Mouse (Mus musculus): ENCODE measurements at regions not wholly inside any gene's neighbourhood (a gene's known extent, or its start where the extent isn't known, plus 50 kb on each side); places are given as distances from the start of the nearest gene placed in this dataset.

- Histone ChIP-seq H3K27ac (no peak overlapping the region), H3K9ac (no peak overlapping the region), H3K36me3 (no peaks in the 10 kb centered on the region), H3K4me3 (no peak overlapping the region), H3K9me3 (no peaks in the 10 kb centered on the region), H3K27me3 (peaks cover 11% of the 10 kb centered on the region; the same call in 1 of the 2 replicates), H3K4me2 (no peak overlapping the region), H3K4me1 (replicated peaks) (peaks cover 3% of the 10 kb centered on the region; the same call in 1 of the 2 replicates)
- ATAC-seq (ENCODE audit: low FRiP score), result no peak
- 81% methylated on average over 3 of the region's 3 CpGs for WGBS
Observed at GRCm38 (mm10) chrX:11713423-11713822, 385.8 kb downstream of the H2al1j start.

GRCm38 (mm10) chrX:11716773-11717172, 389.2 kb downstream of the H2al1j start:
- no peak for ATAC-seq (ENCODE audit: low FRiP score)

GRCm38 (mm10) chrX:11718778-11719177, 391.2 kb downstream of the H2al1j start:
- H3K9me3 ChIP-seq, result no peaks in the 10 kb centered on the region
- ATAC-seq (ENCODE audit: low FRiP score), result no peak
- WGBS, result 88% methylated on average over 2 of the region's 2 CpGs

More at GRCm38 (mm10) chrX:11716773-11717172, 389.2 kb downstream of the H2al1j start:
- H3K9ac ChIP-seq, result no peak overlapping the region
- no peak overlapping the region for H3K4me2 ChIP-seq
- H3K9me3 ChIP-seq, result no peaks in the 10 kb centered on the region
- no peak overlapping the region for H3K27ac ChIP-seq
- WGBS, result 71% methylated on average over 8 of the region's 8 CpGs
- no peak overlapping the region for H3K4me3 ChIP-seq
- no peaks in the 10 kb centered on the region for H3K36me3 ChIP-seq
- 0 out of 2 replicates have a peak, but pooled peaks cover 9% of the 10 kb centered on the region for H3K27me3 ChIP-seq
- H3K4me1 ChIP-seq (replicated peaks), result no peaks in the 10 kb centered on the region

GRCm38 (mm10) chrX:11720517-11720916, 392.9 kb downstream of the H2al1j start:
- WGBS, result 76% methylated on average over 7 of the region's 7 CpGs
- no peak for ATAC-seq (ENCODE audit: low FRiP score)

More at GRCm38 (mm10) chrX:11718778-11719177, 391.2 kb downstream of the H2al1j start:
- no peak overlapping the region for H3K9ac ChIP-seq
- H3K4me3 ChIP-seq, result no peak overlapping the region
- H3K27ac ChIP-seq, result no peak overlapping the region
- H3K27me3 ChIP-seq, result 0 out of 2 replicates have a peak, but pooled peaks cover 10% of the 10 kb centered on the region
- H3K4me1 ChIP-seq (replicated peaks), result no peaks in the 10 kb centered on the region
- H3K4me2 ChIP-seq, result no peak overlapping the region
- H3K36me3 ChIP-seq, result no peaks in the 10 kb centered on the region

GRCm38 (mm10) chrX:11722730-11723129, 395.1 kb downstream of the H2al1j start:
- Histone ChIP-seq H3K4me3 (no peak overlapping the region), H3K4me1 (replicated peaks) (peaks cover 12% of the 10 kb centered on the region), H3K9me3 (no peaks in the 10 kb centered on the region), H3K9ac (no peak overlapping the region), H3K27ac (no peak overlapping the region), H3K4me2 (no peak overlapping the region), H3K27me3 (peaks cover 18% of the 10 kb centered on the region; the same call in 1 of the 2 replicates), H3K36me3 (no peaks in the 10 kb centered on the region)
- ATAC-seq (ENCODE audit: low FRiP score), result no peak
- 62% methylated on average over 4 of the region's 4 CpGs for WGBS

More at GRCm38 (mm10) chrX:11720517-11720916, 392.9 kb downstream of the H2al1j start:
- H3K4me2 ChIP-seq, result no peak overlapping the region
- no peaks in the 10 kb centered on the region for H3K9me3 ChIP-seq
- no peak overlapping the region for H3K4me3 ChIP-seq
- H3K4me1 ChIP-seq (replicated peaks), result no peaks in the 10 kb centered on the region
- no peak overlapping the region for H3K27ac ChIP-seq
- H3K27me3 ChIP-seq, result 0 out of 2 replicates have a peak, but pooled peaks cover 12% of the 10 kb centered on the region
- no peaks in the 10 kb centered on the region for H3K36me3 ChIP-seq
- no peak overlapping the region for H3K9ac ChIP-seq

GRCm38 (mm10) chrX:11724718-11725117, 397.1 kb downstream of the H2al1j start:
- Histone ChIP-seq H3K27ac (no peak overlapping the region), H3K36me3 (no peaks in the 10 kb centered on the region), H3K4me2 (no peak overlapping the region), H3K9ac (no peak overlapping the region), H3K4me1 (replicated peaks) (peaks cover 12% of the 10 kb centered on the region), H3K9me3 (no peaks in the 10 kb centered on the region), H3K4me3 (no peak overlapping the region), H3K27me3 (peaks cover 20% of the 10 kb centered on the region; the same call in 1 of the 2 replicates)
- no peak for ATAC-seq (ENCODE audit: low FRiP score)
- WGBS, result 90% methylated on average over 8 of the region's 8 CpGs

- Histone ChIP-seq H3K4me1 (replicated peaks) (peaks cover 12% of the 10 kb centered on the region), H3K27me3 (peaks cover 20% of the 10 kb centered on the region; the same call in 1 of the 2 replicates), H3K9ac (no peak overlapping the region), H3K4me3 (no peak overlapping the region), H3K9me3 (no peaks in the 10 kb centered on the region), H3K4me2 (no peak overlapping the region), H3K36me3 (no peaks in the 10 kb centered on the region), H3K27ac (no peak overlapping the region)
- no peak for ATAC-seq (ENCODE audit: low FRiP score)
- 37% methylated on average over 8 of the region's 8 CpGs for WGBS
Observed at GRCm38 (mm10) chrX:11726524-11727231, 399.1 kb downstream of the H2al1j start.

- no peak overlapping the region for H3K4me3 ChIP-seq
- peaks cover 22% of the 10 kb centered on the region; the same call in 1 of the 2 replicates for H3K27me3 ChIP-seq
- peaks cover 12% of the 10 kb centered on the region for H3K4me1 ChIP-seq (replicated peaks)
- no peak overlapping the region for H3K4me2 ChIP-seq
- H3K36me3 ChIP-seq, result no peaks in the 10 kb centered on the region
- no peak overlapping the region for H3K27ac ChIP-seq
- no peak overlapping the region for H3K9ac ChIP-seq
- no peaks in the 10 kb centered on the region for H3K9me3 ChIP-seq
- no peak for ATAC-seq (ENCODE audit: low FRiP score)
- WGBS, result 91% methylated on average over 4 of the region's 4 CpGs
Observed at GRCm38 (mm10) chrX:11728481-11728880, 400.9 kb downstream of the H2al1j start.

GRCm38 (mm10) chrX:11729992-11730391, 402.4 kb downstream of the H2al1j start:
- no peak overlapping the region for H3K4me3 ChIP-seq
- H3K27ac ChIP-seq, result no peak overlapping the region
- H3K9me3 ChIP-seq, result no peaks in the 10 kb centered on the region
- 70% methylated on average over 6 of the region's 6 CpGs for WGBS
- H3K27me3 ChIP-seq, result peaks cover 30% of the 10 kb centered on the region; the same call in 1 of the 2 replicates
- H3K36me3 ChIP-seq, result no peaks in the 10 kb centered on the region
- no peak for ATAC-seq (ENCODE audit: low FRiP score)
- no peak overlapping the region for H3K4me2 ChIP-seq
- peaks cover 18% of the 10 kb centered on the region for H3K4me1 ChIP-seq (replicated peaks)
- no peak overlapping the region for H3K9ac ChIP-seq

- Histone ChIP-seq H3K4me1 (replicated peaks) (peaks cover 15% of the 10 kb centered on the region), H3K27ac (no peak overlapping the region), H3K9me3 (no peaks in the 10 kb centered on the region), H3K36me3 (no peaks in the 10 kb centered on the region), H3K27me3 (peaks cover 37% of the 10 kb centered on the region), H3K4me3 (no peak overlapping the region), H3K9ac (no peak overlapping the region), H3K4me2 (no peak overlapping the region)
- no peak for ATAC-seq (ENCODE audit: low FRiP score)
- 88% methylated on average over 2 of the region's 2 CpGs for WGBS
Observed at GRCm38 (mm10) chrX:11732371-11732770, 404.7 kb downstream of the H2al1j start.

- H3K4me1 ChIP-seq (replicated peaks), result peaks cover 15% of the 10 kb centered on the region
- H3K36me3 ChIP-seq, result no peaks in the 10 kb centered on the region
- H3K27me3 ChIP-seq, result peaks cover 41% of the 10 kb centered on the region
- 29% methylated on average over 27 of the region's 27 CpGs for WGBS
- H3K9ac ChIP-seq, result no peak overlapping the region
- H3K9me3 ChIP-seq, result no peaks in the 10 kb centered on the region
- peak; percentile 86 for ATAC-seq (ENCODE audit: low FRiP score)
- H3K27ac ChIP-seq, result peak overlapping the region; percentile 58
- H3K4me3 ChIP-seq, result no peak overlapping the region
- no peak overlapping the region for H3K4me2 ChIP-seq
Observed at GRCm38 (mm10) chrX:11734505-11735435, 407.1 kb downstream of the H2al1j start.

GRCm38 (mm10) chrX:11735516-11736170, 408.0 kb downstream of the H2al1j start:
- peaks cover 15% of the 10 kb centered on the region for H3K4me1 ChIP-seq (replicated peaks)
- no peak; the same call in 1 of the 2 replicates for ATAC-seq (ENCODE audit: low FRiP score)
- H3K36me3 ChIP-seq, result no peaks in the 10 kb centered on the region
- H3K9ac ChIP-seq, result no peak overlapping the region
- H3K4me2 ChIP-seq, result no peak overlapping the region
- peaks cover 48% of the 10 kb centered on the region for H3K27me3 ChIP-seq
- no peaks in the 10 kb centered on the region for H3K9me3 ChIP-seq
- H3K4me3 ChIP-seq, result no peak overlapping the region
- 37% methylated on average over 13 of the region's 17 CpGs for WGBS
- peak overlapping the region; percentile 58; the same call in 1 of the 2 replicates for H3K27ac ChIP-seq
